Mouse (Mus musculus): ENCODE results near the gene Obp2b. TPM values are rescaled to one million over a fixed set of nuclear protein-coding genes. Genes with fewer than 3 reads are reported as not detected.

The Obp2b gene
- polyA plus RNA-seq, 1 experiment from 2014 or later: not detected

GRCm38 (mm10) chr2:25767764-25768163 lies 31.0 kb downstream of the Obp2b start:
- 83% methylated on average over 4 of the region's 4 CpGs for WGBS

DNA sequence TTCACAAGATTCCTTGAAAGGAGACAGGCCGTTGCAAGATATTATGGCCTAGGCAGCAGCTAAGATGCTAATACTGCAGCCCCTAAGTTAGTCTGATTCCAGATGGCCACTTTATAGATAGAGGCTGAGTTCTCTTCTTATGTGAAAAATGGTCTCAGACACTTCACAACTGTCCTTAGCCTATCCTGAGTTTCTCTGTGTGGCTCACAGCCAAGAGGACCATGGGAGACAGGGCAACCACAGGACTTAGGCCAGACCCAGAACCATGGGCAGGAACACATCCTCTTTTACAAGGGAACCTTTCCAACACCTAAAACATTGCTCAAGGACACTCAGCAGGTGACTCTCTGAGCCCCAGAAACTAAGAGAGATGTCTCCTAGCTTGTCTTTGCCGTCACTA lies 36.7 kb downstream of the Obp2b start:
- no peaks in the 10 kb centered on the region for H3K27me3 ChIP-seq (ENCODE audit: control insufficient read depth, insufficient read depth, low read length)
- 95% methylated on average over 2 of the region's 2 CpGs for WGBS
- no peak overlapping the region for H3K9ac ChIP-seq (ENCODE audit: low read length)
- no peak overlapping the region for H3K27ac ChIP-seq (ENCODE audit: low read depth, low read length)
- no peaks in the 10 kb centered on the region for H3K4me1 ChIP-seq (ENCODE audit: control insufficient read depth, insufficient read depth, low read length)
- no peaks in the 10 kb centered on the region for H3K36me3 ChIP-seq (ENCODE audit: control insufficient read depth, insufficient read depth, low read length)
- ATAC-seq (ENCODE audit: insufficient read depth, low FRiP score, low TSS enrichment): no peak
- no peak overlapping the region for H3K4me2 ChIP-seq (ENCODE audit: low read depth)
- no peaks in the 10 kb centered on the region for H3K9me3 ChIP-seq (ENCODE audit: control insufficient read depth, low read length)
- no peak for DNase-seq (ENCODE audit: low spot score)
- no peak overlapping the region for H3K4me3 ChIP-seq (ENCODE audit: low read depth, low read length)

More at GRCm38 (mm10) chr2:25767764-25768163, 31.0 kb downstream of the Obp2b start:
- no peak overlapping the region for H3K4me2 ChIP-seq (ENCODE audit: low read depth)
- no peak overlapping the region for H3K27ac ChIP-seq (ENCODE audit: low read depth, low read length)
- H3K27me3 ChIP-seq (ENCODE audit: control insufficient read depth, insufficient read depth, low read length): no peaks in the 10 kb centered on the region
- H3K36me3 ChIP-seq (ENCODE audit: control insufficient read depth, insufficient read depth, low read length): no peaks in the 10 kb centered on the region
- DNase-seq (ENCODE audit: low spot score): no peak
- no peak for ATAC-seq (ENCODE audit: insufficient read depth, low FRiP score, low TSS enrichment)
- H3K9me3 ChIP-seq (ENCODE audit: control insufficient read depth, low read length): no peaks in the 10 kb centered on the region
- H3K4me1 ChIP-seq (ENCODE audit: control insufficient read depth, insufficient read depth, low read length): no peaks in the 10 kb centered on the region
- H3K4me3 ChIP-seq (ENCODE audit: low read depth, low read length): no peak overlapping the region
- no peak overlapping the region for H3K9ac ChIP-seq (ENCODE audit: low read length)

DNA sequence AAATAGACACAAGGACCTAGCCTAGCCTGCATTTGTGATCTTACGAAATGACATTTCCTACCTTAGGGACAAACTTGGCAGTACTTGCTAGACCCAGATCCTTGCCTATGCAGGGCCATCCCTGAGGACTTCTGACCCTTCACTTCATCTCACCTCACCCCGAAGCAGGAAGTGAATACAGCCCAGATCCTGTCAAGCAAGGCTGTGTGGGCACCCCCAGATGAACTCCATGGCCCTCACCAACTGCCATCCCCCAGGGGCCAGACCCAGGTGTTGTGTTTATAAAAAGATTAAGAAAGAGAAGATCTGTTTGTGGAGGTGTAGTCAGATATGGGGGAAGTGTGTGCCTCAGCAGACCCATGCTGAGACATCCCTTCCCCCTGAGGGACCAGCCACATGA lies 37.8 kb downstream of the Obp2b start:
- Histone ChIP-seq H3K4me3 (ENCODE audit: low read depth, low read length) (no peak overlapping the region), H3K27me3 (ENCODE audit: control insufficient read depth, insufficient read depth, low read length) (no peaks in the 10 kb centered on the region), H3K27ac (ENCODE audit: low read depth, low read length) (no peak overlapping the region), H3K4me1 (ENCODE audit: control insufficient read depth, insufficient read depth, low read length) (no peaks in the 10 kb centered on the region), H3K9ac (ENCODE audit: low read length) (no peak overlapping the region), H3K36me3 (ENCODE audit: control insufficient read depth, insufficient read depth, low read length) (no peaks in the 10 kb centered on the region), H3K9me3 (ENCODE audit: control insufficient read depth, low read length) (no peaks in the 10 kb centered on the region), H3K4me2 (ENCODE audit: low read depth) (no peak overlapping the region)
- ATAC-seq (ENCODE audit: insufficient read depth, low FRiP score, low TSS enrichment) (no peak), DNase-seq (ENCODE audit: low spot score) (no peak)
- WGBS: 81% methylated on average over 2 of the region's 2 CpGs

GRCm38 (mm10) chr2:25775991-25776390 lies 39.2 kb downstream of the Obp2b start:
- Histone ChIP-seq H3K4me3 (ENCODE audit: low read depth, low read length) (no peak overlapping the region), H3K27me3 (ENCODE audit: control insufficient read depth, insufficient read depth, low read length) (no peaks in the 10 kb centered on the region), H3K27ac (ENCODE audit: low read depth, low read length) (no peak overlapping the region), H3K9ac (ENCODE audit: low read length) (no peak overlapping the region), H3K9me3 (ENCODE audit: control insufficient read depth, low read length) (no peaks in the 10 kb centered on the region), H3K36me3 (ENCODE audit: control insufficient read depth, insufficient read depth, low read length) (no peaks in the 10 kb centered on the region), H3K4me2 (ENCODE audit: low read depth) (no peak overlapping the region), H3K4me1 (ENCODE audit: control insufficient read depth, insufficient read depth, low read length) (no peaks in the 10 kb centered on the region)
- 81% methylated on average over 3 of the region's 3 CpGs for whole genome bisulfite sequencing
- ATAC-seq (ENCODE audit: insufficient read depth, low FRiP score, low TSS enrichment): no peak
- no peak for DNase-seq (ENCODE audit: low spot score)

DNA sequence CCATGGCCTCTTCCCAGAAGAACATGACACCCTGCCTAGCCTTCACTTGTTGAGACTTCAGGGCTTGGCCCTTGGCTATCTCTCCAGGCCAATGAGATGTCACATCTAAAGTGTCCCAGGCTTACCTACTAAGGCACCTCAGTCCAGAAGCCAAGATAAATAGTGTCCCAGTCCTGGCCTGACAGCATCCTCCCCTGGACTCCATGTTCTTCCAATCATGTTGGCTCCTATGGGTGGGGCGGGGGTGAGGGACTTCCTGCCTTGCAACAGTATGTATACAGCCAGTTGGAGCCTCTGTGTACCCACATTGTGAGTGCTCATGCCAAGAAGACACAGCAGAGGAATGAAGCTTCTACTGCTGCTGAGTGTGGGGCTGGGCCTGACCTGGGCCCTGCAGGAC lies 39.9 kb downstream of the Obp2b start, which contains the start of gene Lcn11:
Gene Lcn11 (plus strand): TSS at position 301 of the 400 bp plus-strand sequence.
- ATAC-seq (ENCODE audit: insufficient read depth, low FRiP score, low TSS enrichment): no peak
- 90% methylated on average over 1 of the region's 1 CpGs for WGBS
- no peak within 1 kb of the TSS for H3K4me2 ChIP-seq (ENCODE audit: low read depth)
- H3K27ac ChIP-seq (ENCODE audit: low read depth, low read length): no peak within 1 kb of the TSS
- no peak within 1 kb of the TSS for H3K9ac ChIP-seq (ENCODE audit: low read length)
- H3K27me3 ChIP-seq (ENCODE audit: control insufficient read depth, insufficient read depth, low read length): no peaks in the 10 kb centered on the region
- no peak for DNase-seq (ENCODE audit: low spot score)
- H3K4me3 ChIP-seq (ENCODE audit: low read depth, low read length): no peak within 1 kb of the TSS
- H3K36me3 ChIP-seq (ENCODE audit: control insufficient read depth, insufficient read depth, low read length): no peaks in the 10 kb centered on the region
- no peaks in the 10 kb centered on the region for H3K4me1 ChIP-seq (ENCODE audit: control insufficient read depth, insufficient read depth, low read length)
- H3K9me3 ChIP-seq (ENCODE audit: control insufficient read depth, low read length): no peaks in the 10 kb centered on the region

DNA sequence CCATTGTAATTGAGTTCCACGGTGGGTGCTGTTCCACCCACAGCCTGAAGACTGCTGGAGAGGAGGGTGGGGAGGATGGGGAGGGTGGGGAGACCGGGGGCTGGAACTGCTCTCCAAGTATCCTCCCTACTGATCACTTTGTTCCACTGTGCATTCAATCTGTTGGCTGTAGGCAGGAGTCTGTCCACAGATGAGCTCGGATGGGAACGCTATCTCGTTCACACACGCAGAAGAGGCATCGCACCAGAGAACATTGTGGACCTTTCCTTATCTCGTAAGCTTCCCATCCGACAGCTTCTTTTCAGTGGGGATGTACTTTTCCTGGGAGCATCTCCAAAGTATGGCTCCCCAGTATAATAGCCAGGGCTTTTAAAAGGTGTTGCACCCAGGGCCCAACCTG lies 42.3 kb downstream of the Obp2b start:
- DNase-seq (ENCODE audit: low spot score): no peak
- Histone ChIP-seq H3K4me3 (ENCODE audit: low read depth, low read length) (no peak overlapping the region), H3K9ac (ENCODE audit: low read length) (no peak overlapping the region), H3K27ac (ENCODE audit: low read depth, low read length) (no peak overlapping the region), H3K36me3 (ENCODE audit: control insufficient read depth, insufficient read depth, low read length) (no peaks in the 10 kb centered on the region), H3K27me3 (ENCODE audit: control insufficient read depth, insufficient read depth, low read length) (no peaks in the 10 kb centered on the region), H3K4me1 (ENCODE audit: control insufficient read depth, insufficient read depth, low read length) (no peaks in the 10 kb centered on the region), H3K4me2 (ENCODE audit: low read depth) (no peak overlapping the region), H3K9me3 (ENCODE audit: control insufficient read depth, low read length) (no peaks in the 10 kb centered on the region)
- ATAC-seq (ENCODE audit: insufficient read depth, low FRiP score, low TSS enrichment): no peak
- WGBS: 89% methylated on average over 9 of the region's 9 CpGs

DNA sequence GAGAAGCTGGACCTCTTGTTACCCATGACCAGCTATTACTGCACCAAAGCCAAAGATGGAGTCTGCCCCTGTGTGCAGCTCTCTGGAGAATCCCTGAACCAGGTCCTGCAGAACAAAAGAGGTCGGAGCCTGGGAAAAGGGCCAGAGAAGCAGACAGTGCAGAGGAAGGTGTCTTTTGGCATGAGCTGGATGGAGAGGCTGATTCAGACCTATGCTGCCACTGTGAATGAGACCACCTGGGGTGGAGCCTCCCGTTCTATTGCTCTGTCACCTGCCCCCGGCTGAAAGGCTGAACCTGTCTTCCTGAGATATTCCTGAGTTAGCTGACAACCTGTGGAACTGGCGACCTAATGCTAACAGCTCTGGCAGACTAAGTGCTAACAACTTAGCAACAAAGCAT lies 44.1 kb downstream of the Obp2b start:
- H3K9me3 ChIP-seq (ENCODE audit: control insufficient read depth, low read length): no peaks in the 10 kb centered on the region
- H3K9ac ChIP-seq (ENCODE audit: low read length): no peak overlapping the region
- H3K4me1 ChIP-seq (ENCODE audit: control insufficient read depth, insufficient read depth, low read length): 0 out of 2 replicates have a peak, but pooled peaks cover 3% of the 10 kb centered on the region
- no peaks in the 10 kb centered on the region for H3K27me3 ChIP-seq (ENCODE audit: control insufficient read depth, insufficient read depth, low read length)
- H3K4me2 ChIP-seq (ENCODE audit: low read depth): no peak overlapping the region
- H3K4me3 ChIP-seq (ENCODE audit: low read depth, low read length): no peak overlapping the region
- no peak overlapping the region for H3K27ac ChIP-seq (ENCODE audit: low read depth, low read length)
- H3K36me3 ChIP-seq (ENCODE audit: control insufficient read depth, insufficient read depth, low read length): no peaks in the 10 kb centered on the region
- DNase-seq (ENCODE audit: low spot score) (no peak), ATAC-seq (ENCODE audit: insufficient read depth, low FRiP score, low TSS enrichment) (no peak)
- WGBS: 65% methylated on average over 4 of the region's 4 CpGs

- H3K36me3 ChIP-seq (ENCODE audit: control insufficient read depth, insufficient read depth, low read length): no peaks in the 10 kb centered on the region
- H3K27ac ChIP-seq (ENCODE audit: low read depth, low read length): no peak within 1 kb of the TSS
- H3K27me3 ChIP-seq (ENCODE audit: control insufficient read depth, insufficient read depth, low read length): no peaks in the 10 kb centered on the region
- H3K4me2 ChIP-seq (ENCODE audit: low read depth): no peak within 1 kb of the TSS
- WGBS: 85% methylated on average over 3 of the region's 3 CpGs
- 0 out of 2 replicates have a peak, but pooled peaks cover 3% of the 10 kb centered on the region for H3K4me1 ChIP-seq (ENCODE audit: control insufficient read depth, insufficient read depth, low read length)
- DNase-seq (ENCODE audit: low spot score) (no peak), ATAC-seq (ENCODE audit: insufficient read depth, low FRiP score, low TSS enrichment) (no peak)
- no peak within 1 kb of the TSS for H3K4me3 ChIP-seq (ENCODE audit: low read depth, low read length)
- no peaks in the 10 kb centered on the region for H3K9me3 ChIP-seq (ENCODE audit: control insufficient read depth, low read length)
- H3K9ac ChIP-seq (ENCODE audit: low read length): no peak within 1 kb of the TSS
These were observed 45.1 kb downstream of the Obp2b start, which contains the start of gene Gm13539 for GRCm38 (mm10) chr2:25781957-25782356. TSS of gene Gm13539 (plus strand) at chr2:25782257.

DNA sequence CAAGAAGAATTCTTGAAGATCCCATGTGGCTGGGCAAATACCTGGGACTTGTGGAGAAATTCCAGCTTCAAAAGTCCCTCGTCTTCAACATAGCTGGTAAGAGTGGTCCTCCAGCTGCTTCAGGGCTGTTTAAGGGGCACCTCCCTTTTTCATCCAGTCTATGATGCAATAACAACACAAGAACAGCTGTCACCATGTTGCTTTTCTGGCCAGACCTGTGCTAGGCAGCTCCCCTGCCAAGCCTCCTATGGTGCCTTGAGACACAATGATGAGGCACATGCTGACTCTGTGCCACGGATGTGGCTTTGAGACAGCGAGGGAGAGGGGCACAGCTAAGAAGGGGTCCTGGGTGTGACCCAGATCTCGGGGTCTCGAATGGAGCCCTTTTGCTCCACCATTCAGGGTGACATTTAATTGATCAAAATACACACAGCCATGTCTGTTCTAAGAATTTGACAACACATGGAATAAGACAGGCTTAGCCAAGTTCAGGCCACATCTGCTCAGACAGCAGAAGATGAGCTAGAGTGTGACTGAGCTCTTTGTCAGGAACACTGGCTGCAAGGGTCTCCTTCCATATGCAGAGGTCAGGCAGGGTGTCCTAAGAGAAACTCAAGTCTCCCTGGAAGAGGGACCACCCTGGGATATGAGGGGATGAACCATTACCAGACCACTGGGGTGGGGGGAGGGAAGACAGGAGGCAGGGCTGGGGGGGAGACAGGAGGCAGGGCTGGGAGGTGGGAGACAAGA lies 48.9 kb downstream of the Obp2b start:
- H3K4me1 ChIP-seq (ENCODE audit: control insufficient read depth, insufficient read depth, low read length): 0 out of 2 replicates have a peak, but pooled peaks cover 3% of the 10 kb centered on the region
- DNase-seq (ENCODE audit: low spot score): no peak
- no peak for ATAC-seq (ENCODE audit: insufficient read depth, low FRiP score, low TSS enrichment)
- 63% methylated on average over 5 of the region's 5 CpGs for WGBS
- no peak overlapping the region for H3K27ac ChIP-seq (ENCODE audit: low read depth, low read length)
- H3K36me3 ChIP-seq (ENCODE audit: control insufficient read depth, insufficient read depth, low read length): no peaks in the 10 kb centered on the region
- no peak overlapping the region for H3K4me3 ChIP-seq (ENCODE audit: low read depth, low read length)
- H3K9me3 ChIP-seq (ENCODE audit: control insufficient read depth, low read length): no peaks in the 10 kb centered on the region
- H3K4me2 ChIP-seq (ENCODE audit: low read depth): no peak overlapping the region
- H3K9ac ChIP-seq (ENCODE audit: low read length): no peak overlapping the region
- no peaks in the 10 kb centered on the region for H3K27me3 ChIP-seq (ENCODE audit: control insufficient read depth, insufficient read depth, low read length)

All from neural tube, embryonic 11.5 days (tissue).